Mouse (Mus musculus) frontal cortex, postnatal 14 days (tissue): ENCODE measurements around the gene Gprc5b.

ENCODE experiments used
- DNase-seq, 2 experiments: peaks; one replicate each; pipeline ENCODE4 v3.0.0; 2022; ENCODE audit warnings: low spot score in 2 of 2

Gene Gprc5b

DNA sequence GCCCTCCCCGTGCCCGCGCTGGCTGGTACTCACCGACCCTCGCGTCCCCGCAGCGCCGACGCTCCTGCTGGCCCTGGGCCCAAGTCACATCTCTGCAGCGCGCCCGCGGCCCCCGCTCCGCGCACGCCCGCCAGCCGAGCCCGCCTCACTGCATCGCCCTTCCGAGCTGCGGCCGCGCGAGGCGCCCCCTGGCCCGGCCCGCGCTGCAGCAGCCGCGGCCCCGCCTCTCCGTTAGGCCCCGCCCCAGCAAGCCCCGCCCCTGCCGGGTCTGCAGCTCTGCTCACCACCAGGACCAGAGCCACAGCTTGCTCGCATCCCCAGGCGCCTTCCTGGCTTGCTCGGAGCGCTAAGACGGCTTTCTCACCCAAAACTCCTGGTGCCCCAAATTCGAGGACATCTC is at the start of gene Gprc5b:
Gprc5b (minus strand) TSS at position 205 of the 400 bp plus-strand sequence.
- DNase-seq: peak; percentile 51 to 68

DNA sequence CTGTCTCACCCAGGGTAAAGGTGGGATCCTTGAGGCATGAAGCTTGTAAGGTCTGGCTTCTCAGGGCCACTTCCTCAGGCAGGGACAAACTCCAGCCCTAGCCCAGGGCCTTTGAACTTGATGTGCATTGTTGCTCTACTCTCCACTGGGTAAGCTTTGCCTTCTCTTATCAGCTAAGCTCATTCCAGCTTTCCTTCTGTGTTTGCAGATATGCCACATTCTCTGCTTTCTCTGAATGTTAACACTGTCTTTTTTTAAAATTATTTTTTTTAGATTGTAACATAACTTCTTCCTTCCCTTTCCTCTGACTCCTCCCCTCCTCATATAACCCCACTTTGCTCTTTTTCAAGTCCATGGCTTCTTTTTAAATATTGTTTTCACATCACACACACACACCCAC is 46.5 kb upstream of the Gprc5b start:
- no peak for DNase-seq

DNA sequence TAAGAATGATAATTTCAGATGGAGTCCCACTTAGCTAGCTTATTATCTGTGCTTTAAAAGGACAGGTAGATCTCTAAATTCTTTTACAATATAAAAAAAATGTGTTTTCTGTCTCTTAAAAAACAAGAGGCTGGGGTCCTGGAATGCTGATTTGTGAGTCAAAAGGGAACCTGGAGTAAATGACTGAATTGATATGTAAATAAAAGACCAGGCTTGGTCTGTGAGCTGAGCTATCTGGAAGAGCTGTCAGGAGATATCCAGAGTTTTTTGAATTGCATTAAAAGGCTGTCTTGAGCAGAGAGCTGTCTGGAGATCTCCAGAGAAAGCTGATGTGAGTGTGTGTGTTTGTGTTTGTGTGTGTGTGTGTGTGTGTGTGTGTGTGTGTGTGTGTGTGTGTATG is 42.6 kb upstream of the Gprc5b start:
- no peak for DNase-seq

DNA sequence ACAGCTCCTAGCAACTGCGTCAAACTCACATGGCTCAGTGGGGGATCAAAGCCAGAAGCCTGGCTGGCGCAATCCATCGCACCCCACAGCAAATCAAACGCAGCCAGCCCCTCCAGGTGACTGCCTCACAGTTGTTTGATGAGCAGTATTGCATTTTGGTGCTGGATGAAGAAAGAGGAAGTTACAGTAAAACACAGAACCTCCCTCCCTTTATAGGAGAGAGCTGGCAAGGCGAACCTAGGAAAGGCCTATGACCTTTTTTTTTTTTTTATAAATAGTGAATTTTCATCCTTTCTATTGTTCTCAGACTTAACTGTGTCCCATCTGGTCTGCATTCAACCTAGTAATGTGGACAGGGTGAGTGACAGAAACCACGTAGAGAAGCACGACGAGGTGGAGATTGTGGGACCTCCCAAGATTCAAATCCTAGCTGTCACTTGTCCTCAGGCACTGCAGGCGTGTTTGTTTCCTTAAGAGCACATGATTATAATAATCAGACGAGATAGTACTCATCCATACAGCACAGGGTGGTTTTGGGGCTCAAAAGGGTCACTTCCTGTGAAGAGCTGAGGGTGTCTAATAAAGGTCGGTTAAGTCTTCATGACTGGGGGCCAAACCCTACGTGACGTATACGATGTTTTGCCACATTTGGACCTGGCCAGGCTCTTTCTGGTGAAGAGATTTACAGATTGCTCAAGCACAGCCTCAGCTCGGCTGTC is 39.4 kb upstream of the Gprc5b start:
- no peak for DNase-seq

DNA sequence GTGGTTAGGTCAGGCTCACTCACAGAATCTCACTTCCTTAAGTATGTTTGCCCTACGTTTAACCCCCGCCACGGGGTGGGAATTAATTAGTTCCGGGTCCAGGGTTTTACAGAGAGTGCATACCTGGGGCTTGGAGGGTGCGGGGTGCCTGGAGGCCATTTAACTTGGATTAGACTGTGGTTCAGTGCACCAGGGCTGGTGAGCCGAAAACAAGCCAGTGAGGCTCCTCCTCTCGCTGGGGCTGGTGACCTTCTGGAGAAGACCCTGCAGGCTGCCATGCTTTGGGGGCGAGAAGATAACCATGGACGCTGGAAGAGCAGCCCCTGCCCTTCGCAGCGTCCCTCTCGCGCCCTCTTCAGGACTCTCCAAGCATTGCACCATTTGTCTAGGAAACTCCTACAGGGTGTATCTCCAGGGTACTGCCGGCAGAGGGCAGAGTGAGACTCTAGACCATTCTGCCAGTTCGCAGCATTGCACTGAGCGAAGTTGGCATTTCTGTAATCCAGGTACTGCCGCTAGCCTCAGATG is 28.4 kb upstream of the Gprc5b start:
- DNase-seq: peak; percentile 35 to 65

DNA sequence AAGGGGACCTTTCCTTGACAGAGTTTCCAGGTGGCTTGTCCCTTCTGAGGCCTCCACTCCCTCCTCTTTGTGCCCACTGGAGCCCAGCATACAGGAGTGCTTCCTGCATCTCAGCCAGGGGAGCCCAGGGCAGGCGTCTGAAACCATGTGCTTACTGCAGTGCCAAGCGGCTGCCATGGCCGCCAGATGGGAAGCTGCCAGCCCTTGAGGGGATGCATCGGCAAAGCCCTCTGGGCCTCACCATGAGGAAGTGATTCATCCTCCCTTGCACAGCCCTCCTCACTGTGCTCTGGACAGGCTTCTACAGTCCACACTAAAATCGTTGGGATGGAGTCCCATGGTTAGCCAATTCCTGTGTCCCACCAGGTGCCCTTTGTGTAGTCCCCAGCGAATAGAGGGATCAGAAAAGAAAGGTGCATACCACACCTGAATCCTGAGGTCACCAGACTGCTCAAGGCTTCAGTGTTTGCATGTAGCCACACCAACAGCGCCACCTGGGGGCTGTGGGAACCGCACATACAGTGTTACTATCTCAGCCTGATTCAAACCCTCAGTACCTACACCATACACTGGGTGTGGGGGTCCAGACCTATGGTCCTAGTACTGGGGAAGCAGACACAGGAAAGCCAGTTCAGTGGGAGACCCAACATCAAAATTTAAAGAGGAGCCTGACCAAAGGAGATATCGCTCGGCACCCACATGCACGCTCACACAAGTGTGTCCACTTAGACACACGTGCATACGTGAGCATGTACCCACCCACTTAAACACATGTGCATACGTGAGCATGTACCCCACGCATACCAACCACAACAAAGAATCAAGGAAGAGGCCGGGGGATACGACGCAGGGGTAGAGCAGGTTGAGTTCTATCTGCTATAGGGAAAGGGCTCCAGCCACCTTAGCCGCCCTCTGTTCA is 27.5 kb upstream of the Gprc5b start:
- DNase-seq: no peak

DNA sequence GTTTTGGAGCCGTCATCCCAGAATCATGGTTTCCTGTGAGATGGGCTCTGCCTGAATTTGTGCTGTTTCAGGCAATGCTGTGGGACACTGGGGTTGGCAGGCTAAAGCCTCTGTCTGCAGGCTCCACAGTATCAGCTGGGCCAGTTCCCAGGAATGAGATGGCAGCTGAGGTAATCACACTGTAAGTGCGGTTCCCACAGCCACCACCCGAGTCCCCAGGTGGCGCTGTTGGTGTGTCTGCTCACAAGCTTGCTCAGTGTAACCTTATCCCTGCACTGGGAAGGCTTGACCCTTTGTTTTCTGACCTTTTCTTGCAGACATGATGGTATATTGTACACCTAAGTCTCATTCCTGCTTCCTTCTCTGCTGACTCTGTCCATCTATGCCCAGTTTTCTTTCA is 24.5 kb upstream of the Gprc5b start:
- peak; percentile 19 to 28 for DNase-seq

DNA sequence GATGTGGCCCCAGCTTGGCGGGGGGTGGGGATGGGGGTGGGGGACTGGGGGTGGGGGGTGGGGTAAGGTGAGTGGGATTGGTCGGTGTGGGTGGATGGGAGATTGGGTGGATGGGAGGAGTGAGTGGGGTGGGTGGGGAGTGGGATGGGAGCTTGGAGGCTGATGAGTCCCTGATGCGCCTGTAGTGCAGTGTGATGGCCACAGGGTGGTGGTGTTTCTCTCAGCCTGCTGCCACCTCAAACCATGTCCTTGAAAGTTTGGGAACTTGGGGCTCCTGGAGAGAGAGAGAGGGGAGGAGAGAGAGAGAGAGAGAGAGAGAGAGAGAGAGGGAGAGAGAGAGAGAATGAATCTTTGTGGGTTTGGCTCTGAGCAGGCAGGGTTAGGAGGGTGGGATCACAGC is 20.7 kb upstream of the Gprc5b start:
- DNase-seq: peak in 1 of 2 experiments; percentile 28

DNA sequence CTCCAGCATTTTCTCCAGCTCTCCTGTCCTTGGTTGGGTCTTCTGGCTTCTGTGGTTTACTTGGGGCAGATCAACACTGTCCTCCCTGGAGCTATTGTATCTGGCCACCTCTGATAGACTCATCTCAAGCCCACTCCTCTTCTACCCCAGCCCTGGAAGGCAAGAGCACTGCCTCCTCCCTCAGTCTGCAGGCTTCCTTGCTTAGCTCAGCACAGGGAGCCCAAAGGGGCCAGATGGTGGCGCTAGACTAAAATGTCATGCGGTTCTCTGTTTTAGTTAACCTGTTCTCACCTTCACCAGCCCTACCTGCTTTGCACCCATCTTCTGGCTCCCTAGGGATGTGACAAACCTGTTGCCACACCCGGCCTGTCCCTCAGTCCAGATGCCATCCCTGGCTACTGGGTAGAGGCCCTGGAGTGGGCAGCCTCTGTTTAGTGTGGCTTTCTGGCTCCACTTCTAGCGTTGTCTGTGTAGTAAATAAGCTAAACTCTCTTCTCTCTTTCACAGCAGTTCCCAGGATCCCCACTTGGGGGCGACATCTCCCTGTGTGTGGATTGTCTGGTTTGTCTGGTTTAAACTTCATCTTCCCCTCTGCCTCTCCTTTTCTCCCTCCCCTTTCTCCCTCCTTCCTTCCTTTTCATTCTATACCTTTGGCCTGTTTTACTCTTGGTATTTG is 16.0 kb upstream of the Gprc5b start:
- peak; percentile 52 to 88 for DNase-seq

DNA sequence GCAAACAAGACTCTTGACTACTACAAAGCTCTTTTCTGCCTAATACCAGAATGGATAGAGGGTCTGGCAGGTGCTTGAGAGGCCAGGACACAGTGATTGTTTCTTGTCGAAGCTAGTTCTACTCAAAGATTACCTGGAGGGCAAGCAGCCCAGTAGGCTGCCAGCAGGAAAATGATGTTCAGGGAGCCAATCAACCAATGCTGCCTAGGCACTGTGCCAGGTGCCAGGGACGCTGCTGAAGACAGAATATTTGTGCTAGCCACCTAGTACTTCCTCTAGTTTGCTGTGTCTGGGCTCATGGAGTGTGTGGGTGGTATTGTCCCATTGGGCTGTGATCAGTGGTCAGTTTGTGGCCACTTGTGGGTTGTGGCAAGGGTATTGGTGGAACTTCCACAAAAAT is 7.5 kb upstream of the Gprc5b start:
- DNase-seq: no peak

DNA sequence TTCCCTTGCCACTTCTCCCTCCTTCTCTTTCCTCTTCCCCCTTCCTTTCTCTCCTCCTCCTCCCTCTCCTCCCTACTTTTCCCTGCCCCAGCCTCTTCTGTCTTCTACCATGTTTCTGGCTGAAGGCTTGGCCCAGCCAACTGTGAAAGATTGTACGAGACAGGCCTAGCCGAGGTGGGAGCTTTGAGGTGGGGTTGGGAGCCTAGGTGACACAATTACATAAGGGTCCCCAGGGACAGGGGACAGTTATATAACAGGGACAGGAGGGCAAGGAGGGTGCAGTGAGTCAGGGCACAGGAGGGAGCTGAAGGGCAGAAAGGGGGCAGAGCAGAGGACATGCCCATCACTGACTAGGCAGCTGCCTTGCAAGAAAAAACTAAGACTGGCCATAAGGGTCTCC is 7.0 kb upstream of the Gprc5b start:
- no peak for DNase-seq

DNA sequence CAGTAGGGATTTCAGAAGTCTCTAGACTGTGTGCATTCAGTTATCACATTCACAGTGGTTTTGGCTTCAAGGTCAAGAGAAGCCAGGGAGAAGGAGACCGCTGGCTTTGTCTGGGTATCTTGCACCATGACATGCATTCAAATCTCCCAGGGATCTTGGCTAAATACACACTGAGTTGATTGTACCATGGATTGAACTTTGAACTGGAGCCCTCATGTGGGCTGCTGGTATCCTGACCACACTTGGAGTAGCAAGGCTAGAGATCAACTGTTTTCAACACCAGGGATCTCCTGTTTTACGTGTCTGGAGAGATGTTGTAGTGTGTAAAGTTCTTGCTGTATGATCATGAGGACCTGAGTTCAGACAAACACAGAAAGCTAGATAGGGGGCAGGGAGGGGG is 4.8 kb upstream of the Gprc5b start:
- DNase-seq: no peak

DNA sequence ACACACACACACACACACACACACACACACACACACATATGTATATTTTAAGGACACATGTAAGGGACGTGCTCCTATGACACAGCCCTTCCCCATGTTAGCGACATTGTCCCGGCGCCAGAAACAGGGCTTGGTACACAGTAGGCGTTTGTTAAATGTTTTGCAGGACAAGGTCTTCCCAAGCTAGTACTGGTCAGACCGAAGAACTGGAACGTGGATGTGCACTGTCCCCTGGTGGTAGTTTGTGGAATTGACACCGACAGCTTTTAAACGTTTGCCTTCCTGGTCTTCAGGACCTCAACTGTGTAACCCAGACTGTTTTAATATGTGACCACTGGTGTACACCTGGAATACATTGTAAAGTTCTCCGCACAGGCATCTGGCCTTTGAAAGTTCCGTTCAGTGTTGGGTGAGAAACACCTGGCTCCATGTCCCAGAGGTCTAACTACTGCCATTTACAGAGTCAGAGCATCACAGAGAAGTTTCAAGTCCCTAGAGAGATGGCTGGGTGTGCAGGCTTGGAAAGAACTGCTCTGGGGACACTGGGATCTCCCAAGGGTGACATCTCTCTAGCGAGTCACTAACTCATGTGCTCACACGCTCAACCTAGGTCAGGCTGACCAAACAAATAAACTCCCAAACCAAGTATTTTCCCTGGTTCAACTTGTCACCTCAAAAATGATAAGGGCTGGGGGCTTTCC is 1.3 kb upstream of the Gprc5b start:
- peak; percentile 66 to 90 for DNase-seq

DNA sequence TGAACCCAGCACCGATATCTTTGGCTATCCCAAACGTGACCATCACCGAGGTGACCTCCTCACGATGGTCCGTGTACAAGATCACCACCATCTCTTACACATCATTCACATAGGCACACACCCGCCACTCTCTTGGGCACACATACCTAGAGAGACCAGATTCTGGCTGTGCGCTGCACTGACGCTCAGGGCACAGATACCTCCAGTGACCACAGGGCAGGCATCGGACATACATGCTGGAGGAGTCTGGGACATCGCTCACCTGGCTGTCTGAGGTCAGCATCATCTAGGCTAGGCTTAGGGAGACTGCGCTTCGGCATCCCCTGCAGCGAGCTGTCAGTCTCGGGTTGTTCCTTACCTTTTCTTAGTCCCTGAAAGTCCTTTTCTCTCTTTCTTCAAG is 660 bp upstream of the Gprc5b start:
- DNase-seq: no peak

DNA sequence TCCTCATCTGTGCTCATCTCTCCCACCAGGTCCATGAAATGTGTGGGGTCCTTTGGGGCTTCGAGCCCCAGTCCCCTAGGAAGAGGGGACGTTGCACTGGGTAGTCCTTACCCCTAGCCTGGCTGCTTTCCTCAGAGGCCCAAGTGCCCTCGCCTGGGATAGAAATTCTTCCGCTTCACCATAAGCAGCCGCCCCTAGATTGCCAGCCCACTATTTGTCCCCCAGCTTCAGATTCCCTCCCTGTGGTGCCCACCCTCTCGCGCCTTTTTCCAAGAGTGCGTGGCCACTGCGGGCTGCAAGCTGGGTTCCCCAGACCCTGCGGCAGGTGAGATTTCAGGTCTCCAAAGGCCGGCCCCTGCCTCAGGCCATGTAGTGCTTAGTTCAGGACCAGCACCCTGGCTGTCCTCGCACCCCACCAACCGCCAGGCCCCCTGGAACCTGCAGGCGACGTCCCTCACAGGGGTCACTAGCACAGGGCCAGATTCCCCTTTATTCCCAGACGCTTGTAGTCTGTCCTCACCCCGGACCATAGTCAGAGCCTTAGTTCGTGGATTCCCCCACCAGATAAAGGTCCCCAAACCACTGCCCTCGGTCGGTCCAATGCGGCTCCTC is 674 bp downstream of the Gprc5b start:
- peak in 1 of 2 experiments; percentile 22 for DNase-seq

DNA sequence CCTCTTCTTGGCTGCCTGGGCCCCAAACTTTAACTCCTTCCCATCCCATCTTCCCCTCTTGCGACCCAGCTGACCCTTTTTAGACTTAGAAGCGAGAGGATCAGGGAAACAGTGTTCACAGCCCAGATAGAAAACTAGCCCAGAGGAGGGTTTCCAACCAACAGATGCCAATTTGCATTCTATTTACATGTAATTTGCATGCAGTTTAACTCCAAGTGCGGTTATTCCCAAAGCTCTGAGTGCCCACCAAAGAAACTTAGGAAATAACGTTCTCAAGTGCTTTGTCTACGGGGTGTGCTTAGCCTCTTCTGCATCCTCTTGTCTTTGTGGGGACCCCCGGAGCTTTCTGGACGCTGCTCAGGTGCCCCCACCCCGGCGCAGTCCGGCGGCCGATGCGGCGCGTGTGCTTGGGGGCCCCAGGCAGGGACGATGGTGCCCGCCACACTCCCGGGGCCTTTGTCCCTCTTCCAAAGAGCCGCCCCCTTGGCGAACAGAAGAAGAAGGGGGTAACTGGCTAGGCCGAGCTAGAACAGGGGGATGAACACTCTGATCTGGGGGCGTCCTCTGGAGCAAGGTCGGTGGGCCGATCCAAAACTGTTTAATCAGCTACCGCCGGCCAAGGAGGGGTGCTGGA is 1.3 kb downstream of the Gprc5b start:
- DNase-seq: no peak

DNA sequence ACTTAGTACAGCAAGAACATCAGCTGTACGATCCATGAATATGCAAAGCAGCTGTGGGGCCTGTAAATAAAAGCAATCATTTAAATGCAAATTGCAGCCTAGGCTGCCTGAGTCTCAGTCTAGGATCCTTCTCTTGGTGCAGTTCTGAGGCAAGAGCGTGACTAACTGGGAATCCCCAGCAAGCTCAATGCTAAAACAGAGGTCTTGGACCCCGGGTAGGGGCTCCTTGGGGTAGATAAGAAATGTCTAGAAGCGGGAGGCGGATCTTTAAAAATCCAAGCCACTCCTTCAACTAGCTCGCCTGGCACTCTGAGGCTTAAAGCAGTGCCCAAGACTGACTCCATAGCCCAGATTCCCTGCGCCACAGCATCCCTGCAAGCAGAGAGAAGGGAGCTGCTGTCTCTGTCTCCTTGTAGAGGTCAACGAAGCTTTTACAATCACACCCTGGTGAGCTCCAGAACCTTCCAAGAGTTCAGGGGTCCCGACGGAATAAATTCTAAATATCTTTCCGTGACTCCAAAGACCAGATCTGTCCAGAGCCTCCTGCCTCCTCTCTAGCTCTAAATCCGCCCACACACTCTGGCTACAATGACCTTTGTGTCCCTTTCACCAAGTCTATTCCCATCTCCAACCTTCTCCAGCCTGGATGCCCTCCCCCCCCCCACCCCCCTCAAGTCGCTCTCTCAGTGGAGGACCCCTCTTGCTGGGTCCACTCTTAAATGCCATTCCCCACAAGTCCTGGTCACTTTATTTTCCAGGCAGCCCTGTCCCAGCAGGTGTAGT is 2.2 kb downstream of the Gprc5b start:
- peak in 1 of 2 experiments; percentile 22 for DNase-seq

DNA sequence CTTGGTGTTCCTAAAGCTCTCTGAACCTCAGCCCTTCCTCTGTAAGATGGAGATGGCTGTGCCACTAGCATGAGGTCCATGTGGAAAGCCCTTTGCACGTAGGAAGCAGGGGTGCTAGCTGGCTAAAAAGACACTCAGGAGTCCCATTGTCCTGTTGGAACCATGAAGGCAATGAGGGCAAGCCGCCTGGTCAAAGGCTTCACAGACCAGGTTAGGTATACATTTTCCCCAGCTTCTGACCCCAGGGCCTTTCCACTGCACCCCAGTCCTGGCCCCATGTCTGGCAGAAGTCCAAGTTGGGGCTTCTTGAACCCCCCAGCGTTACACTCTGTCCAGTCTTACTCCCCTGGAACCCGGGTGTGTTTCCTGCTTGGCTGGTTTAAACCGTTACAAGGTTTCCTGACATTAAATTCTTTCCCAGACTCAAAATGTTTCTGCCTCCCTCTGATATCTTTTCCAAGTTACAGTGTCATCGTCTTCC is 2.9 kb downstream of the Gprc5b start:
- DNase-seq: no peak

DNA sequence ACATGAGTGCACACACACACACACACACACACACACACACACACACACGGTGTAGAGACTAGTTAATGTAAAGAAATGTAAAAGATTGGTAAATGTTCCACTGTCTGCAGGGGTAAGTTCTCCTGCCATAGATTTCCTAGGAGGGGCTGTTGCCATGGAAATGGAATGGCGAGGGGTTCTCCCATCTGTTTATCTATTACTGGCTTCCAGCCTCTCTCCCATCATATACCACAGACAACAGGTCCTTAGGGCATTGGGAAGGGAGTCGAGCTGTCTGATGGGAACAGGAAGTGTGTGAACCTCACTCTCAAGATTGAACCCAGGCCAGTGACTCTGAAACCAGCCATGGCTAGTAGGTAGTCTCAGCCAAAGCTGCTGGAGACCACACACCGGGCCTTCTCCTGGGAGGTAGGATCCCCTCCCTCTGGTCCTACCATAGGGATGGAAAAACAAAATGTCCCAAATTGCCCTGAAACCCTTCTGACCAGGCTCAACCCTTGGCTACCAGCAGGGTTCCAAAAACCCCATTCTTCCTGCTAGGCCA is 3.6 kb downstream of the Gprc5b start:
- no peak for DNase-seq
